Mouse (Mus musculus) gastrocnemius, postnatal 10 days (tissue): ENCODE measurements around the gene Slc22a22. TPM values are rescaled to one million over a fixed set of nuclear protein-coding genes. Genes with fewer than 3 reads are reported as not detected.

Source experiments
- DNase-seq: peaks from one replicate; pipeline ENCODE4 v3.0.0; 2021; ENCODE audit warnings: mixed read lengths
- long read RNA-seq, 2 experiments: library from polyadenylated mRNA; stranded (forward); transcript quantifications; one replicate each; pipeline ENCODE4 v2.0.0; 2021
- total RNA-seq, 2 experiments: library from RNA; stranded (reverse); gene quantifications; 2 replicates each; pipeline ENCODE4 v1.2.3; 2021

The Slc22a22 gene
- total RNA-seq = not detected
- long read RNA-seq, experiment 1 = 0 reads
- long read RNA-seq, experiment 2 = 0 reads

- DNase-seq = no peak
Observed at GRCm38 (mm10) chr15:57477525-57477924, at the start of gene Slc22a22. Gene Slc22a22 (minus strand): TSS chr15:57477625.

DNA sequence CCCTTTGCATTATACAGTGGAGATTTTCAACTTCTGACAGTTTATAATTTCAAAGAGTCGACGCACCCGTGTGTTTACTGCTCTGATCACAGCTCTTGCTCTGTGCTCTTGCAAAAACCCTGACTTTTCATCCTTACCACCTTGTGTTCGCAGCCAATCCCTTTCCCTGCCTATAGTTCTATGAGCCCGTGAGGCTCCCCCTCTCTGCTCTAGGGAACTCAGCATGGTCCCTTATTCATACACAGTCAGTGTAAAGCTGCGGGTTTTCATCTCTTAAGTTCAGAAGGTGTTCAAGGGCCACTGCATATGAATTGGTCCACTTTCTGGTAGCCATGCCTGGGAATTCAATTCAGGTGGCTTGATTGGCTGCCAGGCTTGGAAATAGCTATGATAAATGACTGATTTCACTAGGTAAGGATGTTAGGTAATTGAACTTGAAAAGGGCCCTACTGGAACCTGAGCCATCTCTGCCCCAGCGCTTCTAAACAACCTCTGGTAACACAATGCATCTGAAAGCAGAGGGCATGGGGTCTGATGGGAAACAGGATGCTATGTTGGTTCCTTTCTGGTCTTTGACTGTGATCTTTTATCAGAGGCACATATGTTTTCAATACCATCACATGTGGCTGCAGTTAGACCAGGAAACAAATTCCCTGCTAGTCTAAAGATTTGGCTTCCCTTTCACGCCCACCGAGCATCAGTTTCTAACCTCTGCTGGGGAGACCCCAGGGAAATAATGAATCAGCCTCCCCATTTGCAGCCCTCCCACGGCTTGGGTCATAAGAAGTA is 46.3 kb upstream of the Slc22a22 start:
- DNase-seq = no peak

DNA sequence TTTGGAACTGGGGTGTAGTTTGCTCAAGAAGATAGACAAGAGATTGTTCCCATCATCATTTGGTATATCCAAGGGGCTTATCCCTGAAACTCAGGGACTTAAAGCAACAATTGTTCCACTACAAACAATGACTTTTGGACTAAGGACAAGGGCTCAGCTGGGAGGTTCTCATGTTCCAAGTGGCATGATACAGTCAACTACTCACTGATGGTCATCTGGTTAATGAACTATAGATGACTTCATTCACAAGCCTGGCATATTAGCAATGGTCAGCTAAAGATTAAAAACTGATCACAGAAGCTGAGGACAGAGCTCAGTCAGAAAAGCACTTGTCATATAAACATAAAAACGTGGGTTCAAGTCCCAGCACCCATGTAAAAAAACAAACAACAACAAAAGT is 44.7 kb upstream of the Slc22a22 start:
- DNase-seq = no peak

DNA sequence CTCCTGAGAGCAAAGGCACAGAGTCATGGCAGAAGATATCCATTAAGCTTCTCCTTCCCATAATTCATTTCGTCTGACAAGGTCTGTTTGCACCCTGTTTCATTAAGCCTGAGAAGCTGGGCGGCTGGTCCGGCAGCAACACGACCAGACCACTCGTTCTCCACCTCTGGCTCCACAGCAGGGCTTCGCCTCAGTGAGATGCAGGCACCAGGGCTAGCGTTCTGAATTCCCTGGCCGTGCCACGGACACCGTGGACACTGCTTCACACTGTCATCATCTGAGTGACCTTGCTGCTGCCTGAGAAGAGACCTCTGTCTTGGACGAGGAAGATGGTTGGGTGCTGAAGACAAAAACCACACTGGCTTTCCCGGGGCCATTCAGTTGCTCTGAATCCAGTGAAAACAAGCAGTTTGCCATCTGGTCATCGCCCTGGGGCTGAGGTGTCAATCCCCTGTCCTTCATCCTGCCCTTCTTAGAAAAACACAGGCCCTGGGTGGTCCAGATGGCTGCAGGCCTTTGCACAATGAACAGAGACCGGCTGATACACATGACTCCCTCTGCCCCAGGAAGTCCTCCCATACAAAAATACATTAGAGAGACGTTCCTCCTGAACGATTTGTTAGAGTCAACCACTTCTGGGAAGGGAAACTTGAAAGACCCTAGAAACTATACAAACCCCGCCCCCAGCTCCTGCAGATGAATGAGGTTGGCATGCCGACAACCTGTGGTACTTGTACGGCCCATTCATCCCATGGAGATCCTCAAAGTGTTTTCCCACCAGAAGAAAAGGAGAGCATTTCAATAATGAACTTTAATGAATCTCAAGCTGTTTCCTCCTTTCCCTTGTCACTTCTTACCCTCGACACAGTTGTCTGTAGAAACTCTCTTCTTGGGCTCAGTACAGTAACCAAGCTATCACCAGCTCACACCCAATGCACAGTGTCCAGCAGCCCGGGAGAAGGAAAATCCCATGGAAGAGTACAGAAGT is 32.1 kb upstream of the Slc22a22 start:
- DNase-seq = no peak

GRCm38 (mm10) chr15:57508242-57509184 is 31.1 kb upstream of the Slc22a22 start:
- peak; percentile 89 for DNase-seq

GRCm38 (mm10) chr15:57504126-57504705 is 26.8 kb upstream of the Slc22a22 start:
- no peak for DNase-seq

DNA sequence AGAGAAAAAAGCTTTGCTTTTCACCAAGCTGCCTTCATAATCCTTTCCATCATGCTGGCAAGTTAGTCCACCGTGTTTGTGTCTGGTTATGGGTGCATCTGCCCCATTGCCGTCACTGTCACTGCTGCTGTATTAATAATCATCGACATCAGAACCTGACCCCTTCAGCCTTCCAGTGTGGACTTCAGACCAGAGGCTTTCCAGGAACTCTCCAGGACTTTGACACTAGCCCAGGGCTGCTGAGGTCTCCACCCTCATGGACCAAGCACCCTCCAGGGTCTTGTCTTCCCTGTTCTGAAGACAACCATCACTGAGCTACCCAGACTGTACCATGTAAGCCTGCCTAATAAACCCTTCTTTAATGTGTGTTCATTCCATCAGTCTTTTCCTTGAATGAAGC is 26.2 kb upstream of the Slc22a22 start:
- DNase-seq = no peak

DNA sequence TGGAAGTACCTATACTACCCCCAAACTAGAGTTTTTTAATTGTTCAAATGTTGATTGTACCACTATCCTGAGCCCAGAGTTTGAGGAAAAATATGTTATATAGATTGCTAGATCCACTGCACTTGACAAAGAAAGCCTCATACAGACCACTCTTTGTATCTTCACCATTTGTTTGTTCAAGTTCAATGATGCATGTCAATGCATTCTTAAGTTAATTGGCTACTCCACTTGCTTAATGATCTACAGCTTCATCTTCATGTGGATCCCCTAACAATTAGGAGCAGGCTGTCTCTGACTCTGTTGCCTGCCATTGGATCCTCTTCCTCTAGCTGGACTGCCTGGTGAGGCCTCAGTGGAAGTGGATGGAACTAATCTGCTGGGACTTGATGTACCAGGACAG is 24.1 kb upstream of the Slc22a22 start:
- no peak for DNase-seq

GRCm38 (mm10) chr15:57496106-57496505 is 18.7 kb upstream of the Slc22a22 start:
- DNase-seq = no peak

DNA sequence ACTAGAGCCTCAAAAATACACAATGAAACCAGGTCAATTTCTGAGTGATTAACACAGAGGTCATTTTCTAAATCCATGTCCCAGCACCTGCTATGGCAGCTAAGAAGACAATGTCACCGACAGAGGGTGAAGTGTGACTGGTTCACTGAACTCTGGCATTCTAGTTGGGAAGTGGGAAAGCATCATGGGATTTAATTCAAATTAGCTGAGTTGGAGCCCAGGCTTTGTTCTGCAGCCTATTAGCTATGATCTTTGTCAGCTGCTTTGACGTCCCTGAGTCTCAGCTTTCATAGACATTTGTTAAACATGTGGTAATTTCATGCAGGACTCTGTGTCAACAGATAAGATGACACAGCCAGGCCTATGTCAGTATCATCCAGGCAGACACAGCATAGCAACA is 5.1 kb upstream of the Slc22a22 start:
- no peak for DNase-seq

DNA sequence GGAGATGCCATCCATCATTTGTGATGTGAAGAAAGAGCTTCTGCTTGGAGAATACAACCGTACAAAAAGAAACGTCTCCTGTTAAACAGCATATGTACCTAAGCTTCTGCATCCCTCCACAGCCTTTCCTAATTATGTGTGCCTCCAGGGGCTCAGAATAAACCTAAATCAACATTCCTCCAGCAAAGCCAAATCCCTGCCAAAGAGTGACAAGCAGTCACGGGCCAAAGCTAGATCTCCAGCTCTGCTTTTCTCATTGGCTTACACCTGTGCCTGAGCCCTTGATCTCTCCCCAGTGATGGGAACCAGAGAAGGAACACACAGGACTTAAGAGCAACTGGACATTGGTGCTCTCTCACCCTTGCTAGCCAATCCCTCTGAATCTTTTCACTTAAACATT is 5.8 kb downstream of the Slc22a22 start:
- DNase-seq = no peak

DNA sequence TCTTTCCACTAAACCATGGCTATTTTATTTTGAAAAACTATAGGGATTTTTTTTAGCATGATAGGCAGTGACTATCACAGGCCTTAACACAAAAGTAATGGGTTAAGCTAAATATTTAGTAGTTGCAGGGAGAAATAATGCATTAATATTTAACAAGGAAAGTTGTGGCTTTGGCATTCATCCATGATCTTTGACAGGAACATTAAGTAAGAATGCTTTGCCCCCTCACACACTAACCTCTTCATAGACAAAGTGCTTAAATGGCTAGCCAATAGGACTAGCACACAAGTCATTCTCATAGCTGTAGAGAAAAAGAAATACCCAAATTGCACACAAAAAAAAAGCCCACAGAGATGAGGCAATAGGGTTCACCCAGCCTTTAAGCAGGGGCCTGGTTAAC is 11.4 kb downstream of the Slc22a22 start:
- DNase-seq = no peak

- no peak for DNase-seq
Observed at GRCm38 (mm10) chr15:57465061-57465460, 12.4 kb downstream of the Slc22a22 start.

GRCm38 (mm10) chr15:57464066-57464465 is 13.4 kb downstream of the Slc22a22 start:
- DNase-seq = peak; percentile 5

DNA sequence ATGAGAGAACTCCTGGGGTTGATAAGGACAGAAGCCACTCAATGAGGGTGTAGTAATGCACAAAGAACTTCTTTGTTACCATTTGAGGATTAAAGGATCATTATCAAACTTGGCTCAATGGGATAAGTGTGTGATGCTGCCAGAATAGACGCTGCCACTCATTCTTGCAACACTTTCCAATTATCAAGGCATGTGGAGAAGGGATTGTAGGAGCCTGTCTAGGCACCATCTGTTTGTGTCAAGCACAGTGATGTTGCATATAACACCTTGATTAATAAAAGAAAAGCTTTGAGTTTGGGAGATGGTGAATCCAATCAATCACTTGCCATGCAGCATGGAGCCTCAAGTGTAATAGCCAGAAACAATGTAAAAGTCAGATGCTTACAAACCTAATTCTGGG is 16.1 kb downstream of the Slc22a22 start:
- DNase-seq = no peak

GRCm38 (mm10) chr15:57457374-57457773 is 20.1 kb downstream of the Slc22a22 start:
- DNase-seq = no peak

DNA sequence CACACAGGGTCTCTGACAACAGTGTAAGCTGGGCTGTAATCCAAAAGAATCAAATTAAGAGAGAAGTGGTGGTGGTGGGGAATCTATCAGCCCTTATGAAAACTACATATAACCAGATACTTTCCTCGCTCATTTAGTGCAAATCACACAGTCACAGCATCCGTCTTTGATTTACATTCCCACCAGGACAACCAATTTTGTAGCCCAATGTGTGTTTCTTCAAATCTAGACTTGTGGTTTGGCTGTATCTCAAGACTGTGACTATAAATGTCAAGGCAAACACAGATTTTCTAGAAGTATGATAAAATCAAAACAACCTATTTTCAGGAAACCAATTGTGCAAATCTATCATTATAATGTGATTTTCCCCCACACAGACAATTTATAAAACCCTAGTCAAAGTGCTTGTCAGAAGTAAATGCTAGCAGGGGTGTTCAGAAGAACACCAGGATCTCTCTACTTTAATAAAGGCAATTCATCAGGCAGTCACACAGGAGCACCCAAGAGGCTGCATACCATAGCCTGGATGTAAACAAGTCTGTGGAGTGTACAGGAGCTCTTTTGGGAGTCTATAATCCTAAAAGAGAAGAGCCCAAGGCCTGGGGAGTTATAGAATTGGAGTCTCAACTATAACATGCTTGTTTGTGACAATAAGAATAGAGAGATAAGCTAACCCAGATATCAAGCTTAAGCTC is 42.6 kb downstream of the Slc22a22 start:
- no peak for DNase-seq

- no peak for DNase-seq
Observed at GRCm38 (mm10) chr15:57408498-57408897, 68.9 kb downstream of the Slc22a22 start.

DNA sequence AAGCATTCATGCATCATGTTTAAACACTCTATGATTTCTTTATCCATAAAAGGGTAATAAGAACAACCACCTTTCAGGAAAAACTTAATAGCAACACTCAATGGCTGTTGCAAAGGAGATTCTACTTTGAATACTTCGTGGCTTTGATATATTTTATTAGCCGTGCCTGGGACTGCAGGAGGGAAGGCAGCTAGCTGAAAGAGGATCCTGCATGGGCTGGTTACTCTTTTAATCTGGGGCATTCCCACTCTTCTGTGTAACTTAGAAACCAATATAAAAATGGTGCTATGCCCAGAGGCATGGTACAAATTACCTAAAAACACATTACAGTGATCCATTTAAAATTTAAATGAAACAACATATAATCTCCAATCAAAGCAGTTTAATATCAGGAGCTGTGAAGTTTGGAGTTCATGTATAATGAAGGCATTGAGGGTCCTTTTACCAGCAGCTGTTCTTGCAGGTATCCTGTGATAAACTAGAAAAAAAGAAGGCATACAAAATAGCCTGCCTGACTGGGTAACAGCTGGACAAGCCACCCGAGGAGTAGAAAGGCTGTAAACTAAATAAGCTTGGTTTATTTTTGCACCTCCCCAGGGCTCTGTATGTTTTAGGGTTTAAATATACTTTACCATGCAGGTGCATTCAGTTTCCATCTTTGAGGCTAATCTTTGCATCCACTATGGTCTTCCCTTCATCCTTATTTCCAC is 78.8 kb downstream of the Slc22a22 start:
- DNase-seq = no peak

DNA sequence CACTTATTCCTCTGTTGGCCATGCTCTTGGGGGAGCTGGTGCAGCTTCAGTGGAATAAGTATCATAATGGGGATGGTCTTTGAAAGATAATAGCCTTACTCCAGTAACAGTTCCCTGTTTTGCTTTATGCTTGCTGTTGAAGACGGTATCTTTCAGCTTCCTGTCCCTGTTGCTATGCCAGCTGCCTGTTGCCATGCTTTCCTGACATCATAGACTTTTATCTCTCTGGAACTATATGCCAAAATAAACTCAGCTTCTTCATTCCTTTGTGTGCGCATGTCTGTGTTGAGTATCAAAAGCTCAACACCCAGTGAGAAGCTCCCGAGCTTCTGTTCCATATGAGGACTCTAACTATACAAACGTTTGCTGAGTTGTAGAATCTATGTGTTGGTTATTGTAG is 83.4 kb downstream of the Slc22a22 start:
- DNase-seq = no peak
